In genomic region chr2:29944723-29945122, GRCm38 (mm10) we compare ENCODE assay signal across 10 mouse cellular contexts. TPM values are rescaled to one million over a fixed set of nuclear protein-coding genes. Genes with fewer than 3 reads are reported as not detected.
DNase-seq lines count a peak whose midpoint lies in the region; ATAC-seq and TF ChIP-seq lines count a peak whose summit lies in the region.
"Had no signal": no experiment of that assay in that cellular context is flagged by ENCODE, and none has a peak within 500 bp of the region (broad histone marks: within the 10 kb centered on the region; RNA-seq: fewer than 3 reads in every experiment).

No protein-coding gene starts in this region.

- TF ChIP-seq CTCF in liver, adult 2 months (IDR thresholded peaks at IDR 0.05; ENCODE audit: low read depth, low read length) = no peak
- no peak for TF ChIP-seq CTCF in small intestine, adult 2 months (IDR thresholded peaks at IDR 0.05; ENCODE audit: extremely low read depth, insufficient read length, insufficient replicate concordance, low read depth, low read length)

- H3K27me3 ChIP-seq in liver, adult 2 months (ENCODE audit: control insufficient read depth, insufficient read depth, low read length) = no peaks in the 10 kb centered on the region
- H3K27me3 ChIP-seq in heart, embryonic 11.5 days (ENCODE audit: control insufficient read depth, insufficient read depth, low read length) = no peaks in the 10 kb centered on the region
- H3K27me3 ChIP-seq in small intestine, adult 2 months (ENCODE audit: control insufficient read depth, insufficient read depth, low read length) = no peaks in the 10 kb centered on the region

- peaks cover 33% of the 10 kb centered on the region for H3K36me3 ChIP-seq in liver, adult 2 months (ENCODE audit: control insufficient read depth, insufficient read depth, low read length)
- H3K36me3 ChIP-seq in heart, embryonic 11.5 days (ENCODE audit: control insufficient read depth, insufficient read depth, low read length) = peaks cover 29% of the 10 kb centered on the region
- peaks cover 44% of the 10 kb centered on the region for H3K36me3 ChIP-seq in small intestine, adult 2 months (ENCODE audit: control insufficient read depth, insufficient read depth, low read length)

- ATAC-seq in heart, embryonic 11.5 days (replicated peaks; ENCODE audit: insufficient number of reproducible peaks, low FRiP score, low TSS enrichment) = peak; percentile 80; the same call in 1 of the 2 replicates

- DNase-seq in liver, adult 2 months (ENCODE audit: extremely low read depth, low read depth, low spot score) = peak; percentile 94
- no peak for DNase-seq in liver
- peak; percentile 82 for DNase-seq in kidney, postnatal 14 days
- no peak for DNase-seq in thymus, postnatal 4 days
- no peak for DNase-seq in frontal cortex, adult 2 months (ENCODE audit: extremely low spot score in 1 of 2, low spot score in 1 of 2)
- no peak for DNase-seq in layer of hippocampus, postnatal 10 days (ENCODE audit: low spot score in 2 of 2)
- DNase-seq: thymus, postnatal 36 days had no signal

- no peaks in the 10 kb centered on the region for H3K79me2 ChIP-seq in liver, adult 2 months (ENCODE audit: control insufficient read depth, insufficient read depth, low read length)

- peak overlapping the region; percentile 99 for H3K27ac ChIP-seq in liver, adult 2 months (replicated peaks; ENCODE audit: insufficient read depth, low read depth, low read length)
- H3K27ac ChIP-seq in heart, embryonic 11.5 days (ENCODE audit: low read depth, low read length) = peak overlapping the region; percentile 88
- H3K27ac ChIP-seq in small intestine, adult 2 months (ENCODE audit: insufficient read depth, low read depth, low read length) = peak overlapping the region; percentile 49

- H3K4me1 ChIP-seq in liver, adult 2 months (ENCODE audit: control insufficient read depth, insufficient read depth, low read length) = peaks cover 21% of the 10 kb centered on the region
- peaks cover 5% of the 10 kb centered on the region; the same call in 1 of the 2 replicates for H3K4me1 ChIP-seq in heart, embryonic 11.5 days (ENCODE audit: control insufficient read depth, insufficient read depth, low read length)
- H3K4me1 ChIP-seq in small intestine, adult 2 months (ENCODE audit: control insufficient read depth, insufficient read depth, insufficient read length, low read length) = no peaks in the 10 kb centered on the region

- no peak overlapping the region for H3K4me3 ChIP-seq in liver, adult 2 months (ENCODE audit: insufficient read depth, low read depth, low read length)
- no peak overlapping the region for H3K4me3 ChIP-seq in heart, embryonic 11.5 days (ENCODE audit: low read depth, low read length)
- no peak overlapping the region for H3K4me3 ChIP-seq in small intestine, adult 2 months (ENCODE audit: low read depth, low read length)

- H3K4me2 ChIP-seq in heart, embryonic 11.5 days = no peak overlapping the region

- no peak for TF ChIP-seq POLR2A in liver, adult 2 months (IDR thresholded peaks at IDR 0.05; ENCODE audit: extremely low read depth, insufficient read depth, low read length)
- TF ChIP-seq POLR2A in small intestine, adult 2 months (IDR thresholded peaks at IDR 0.05; ENCODE audit: low read depth, low read length) = no peak

- no peaks in the 10 kb centered on the region for H3K9me3 ChIP-seq in heart, embryonic 11.5 days (replicated peaks; ENCODE audit: control insufficient read depth, low read length)
- H3K9me3 ChIP-seq: G1E had no signal

- WGBS in liver, adult 2 months = 0% methylated on average over 1 of the region's 1 CpGs
- WGBS in heart, embryonic 11.5 days (ENCODE audit: insufficient replicate concordance) = 15% methylated on average over 1 of the region's 1 CpGs
- 68% methylated on average over 1 of the region's 1 CpGs for WGBS in small intestine, adult 2 months

- peak overlapping the region; percentile 53 for H3K9ac ChIP-seq in liver, adult 2 months (ENCODE audit: low read depth, low read length)
- peak overlapping the region; percentile 54; the same call in 1 of the 2 replicates for H3K9ac ChIP-seq in heart, embryonic 11.5 days (ENCODE audit: low read depth, low read length)

RNA-seq across cellular contexts. Expression of gene Gle1, which starts 9.5 kb away (rescaled TPM):
- total RNA-seq in liver, adult 2 months (2014; rRNA removed) = 17.8 and 22.6 TPM in 2 replicates
- 13.8 and 14.3 TPM in 2 replicates for polyA plus RNA-seq in liver, adult 2 months (2012; rRNA removed)
- polyA plus RNA-seq in heart, embryonic 11.5 days (2014; fragmentation: Nextera tagmentation; extraction: Ambion mirVana) = 34.3 and 39.0 TPM in 2 replicates
- polyA plus RNA-seq in small intestine, adult 2 months (2012; rRNA removed) = 4.4 and 7.4 TPM in 2 replicates
- polyA plus RNA-seq in frontal cortex, adult 2 months (2012; rRNA removed) = 50.4 and 60.2 TPM in 2 replicates
- total RNA-seq in layer of hippocampus, postnatal 10 days (2021) = 10 to 100 TPM; 43.4 to 45.0 TPM

RNA-seq across cellular contexts. Expression of gene Sptan1, which starts 20.6 kb away (rescaled TPM):
- 89.0 and 98.6 TPM in 2 replicates for total RNA-seq in liver, adult 2 months (2014; rRNA removed)
- 61.4 and 71.3 TPM in 2 replicates for polyA plus RNA-seq in liver, adult 2 months (2012; rRNA removed)
- 154 and 157 TPM in 2 replicates for polyA plus RNA-seq in heart, embryonic 11.5 days (2014; fragmentation: Nextera tagmentation; extraction: Ambion mirVana)
- 101 and 221 TPM in 2 replicates for polyA plus RNA-seq in small intestine, adult 2 months (2012; rRNA removed)
- 610 and 785 TPM in 2 replicates for polyA plus RNA-seq in frontal cortex, adult 2 months (2012; rRNA removed)
- 1,000 to 10,000 TPM in 1 of 2 experiments, 100 to 1,000 TPM in 1; 939 to 1,018 TPM for total RNA-seq in layer of hippocampus, postnatal 10 days (2021)

RNA-seq across cellular contexts. Expression of gene Odf2, which starts 55.7 kb away (rescaled TPM):
- total RNA-seq in liver, adult 2 months (2014; rRNA removed) = 6.4 and 7.0 TPM in 2 replicates
- polyA plus RNA-seq in liver, adult 2 months (2012; rRNA removed) = 3.7 and 7.0 TPM in 2 replicates
- 56.3 and 62.0 TPM in 2 replicates for polyA plus RNA-seq in heart, embryonic 11.5 days (2014; fragmentation: Nextera tagmentation; extraction: Ambion mirVana)
- 8.2 and 14.0 TPM in 2 replicates for polyA plus RNA-seq in small intestine, adult 2 months (2012; rRNA removed)
- polyA plus RNA-seq in frontal cortex, adult 2 months (2012; rRNA removed) = 177 and 198 TPM in 2 replicates
- total RNA-seq in layer of hippocampus, postnatal 10 days (2021) = 100 to 1,000 TPM; 105 to 119 TPM

Comparison
In these comparisons a context has a peak if more than half of its experiments do, and no peak if none do; other contexts are left out.
1. DNase-seq: peak in liver, adult 2 months (single experiment) and kidney, postnatal 14 days (single experiment); none in liver (single experiment), thymus, postnatal 4 days (single experiment), frontal cortex, adult 2 months (0 of 2) and layer of hippocampus, postnatal 10 days (0 of 2).
2. H3K27ac ChIP-seq: peak in every context shown above with its lines; median percentile 99 in liver, adult 2 months; 88 in heart, embryonic 11.5 days; 49 in small intestine, adult 2 months.